Mouse (Mus musculus): ENCODE data around the gene Acvr1.

Acvr1 gene

GRCm38 (mm10) chr2:58567066-58567810, at the start of gene Acvr1, which contains the start of gene Upp2:
Gene Acvr1, minus strand, starts transcription at chr2:58567157.
Gene Upp2, plus strand, starts transcription at chr2:58567298.
- peak; percentile 17 for DNase-seq (ENCODE audit: low read depth, low spot score)
- Histone ChIP-seq H3K27me3 (ENCODE audit: control insufficient read depth, insufficient read depth, low read length, poor library complexity, severe bottlenecking) (peaks cover 7% of the 10 kb centered on the region), H3K36me3 (ENCODE audit: control insufficient read depth, insufficient read depth, low read length, poor library complexity, severe bottlenecking) (no peaks in the 10 kb centered on the region)

- DNase-seq (ENCODE audit: low read depth, low spot score): no peak
- no peaks in the 10 kb centered on the region for H3K27me3 ChIP-seq (ENCODE audit: control insufficient read depth, insufficient read depth, low read length, poor library complexity, severe bottlenecking)
Observed at GRCm38 (mm10) chr2:58615766-58616165, 48.8 kb upstream of the Acvr1 start.

DNA sequence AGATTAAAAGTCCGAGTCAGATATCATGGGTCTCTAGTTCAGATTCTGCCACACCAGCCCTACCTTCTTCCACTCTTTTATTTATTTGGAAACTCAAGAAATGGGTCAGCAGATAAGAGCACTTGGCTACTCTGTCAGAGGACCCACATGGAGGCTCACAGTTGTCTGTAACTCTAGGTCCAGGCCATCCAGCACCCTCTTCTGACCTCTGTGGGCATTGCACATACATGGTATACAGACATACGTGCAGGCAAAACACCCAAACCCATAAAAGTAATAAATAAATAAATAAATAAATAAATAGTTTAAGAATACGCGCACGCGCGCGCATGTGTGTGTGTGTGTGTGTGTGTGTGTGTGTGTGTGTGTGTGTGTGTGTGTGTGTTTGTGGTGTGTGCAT, 47.9 kb upstream of the Acvr1 start:
- Histone ChIP-seq H3K27me3 (ENCODE audit: control insufficient read depth, insufficient read depth, low read length, poor library complexity, severe bottlenecking) (no peaks in the 10 kb centered on the region), H3K36me3 (ENCODE audit: control insufficient read depth, insufficient read depth, low read length, poor library complexity, severe bottlenecking) (no peaks in the 10 kb centered on the region)
- DNase-seq (ENCODE audit: low read depth, low spot score): no peak

More at GRCm38 (mm10) chr2:58615766-58616165, 48.8 kb upstream of the Acvr1 start:
- H3K36me3 ChIP-seq (ENCODE audit: control insufficient read depth, insufficient read depth, low read length, poor library complexity, severe bottlenecking): no peaks in the 10 kb centered on the region

DNA sequence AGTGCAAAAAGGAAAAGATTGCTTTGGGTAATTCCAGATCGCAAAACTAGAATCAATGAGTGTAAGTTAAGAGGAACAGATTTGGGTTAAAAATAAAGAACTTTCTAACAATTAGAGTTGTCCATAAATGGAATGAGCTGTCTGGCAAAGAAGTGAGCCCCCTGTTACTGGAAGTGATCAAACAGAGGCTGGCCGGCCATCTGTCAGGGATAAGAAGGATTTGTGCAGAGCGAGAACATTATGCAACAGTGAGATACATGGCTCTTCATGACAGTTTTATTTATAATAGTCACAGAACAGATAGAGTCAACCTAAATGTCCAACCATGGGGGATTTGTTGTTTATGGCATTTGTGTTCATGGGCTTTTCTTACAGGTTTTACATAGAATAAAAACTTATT, 46.8 kb upstream of the Acvr1 start:
- no peak for DNase-seq (ENCODE audit: low read depth, low spot score)

GRCm38 (mm10) chr2:58604791-58605190, 37.8 kb upstream of the Acvr1 start:
- H3K27me3 ChIP-seq (ENCODE audit: control insufficient read depth, insufficient read depth, low read length, poor library complexity, severe bottlenecking): no peaks in the 10 kb centered on the region
- H3K36me3 ChIP-seq (ENCODE audit: control insufficient read depth, insufficient read depth, low read length, poor library complexity, severe bottlenecking): no peaks in the 10 kb centered on the region

More for the DNA sequence above, 46.8 kb upstream of the Acvr1 start:
- H3K36me3 ChIP-seq (ENCODE audit: control insufficient read depth, insufficient read depth, low read length, poor library complexity, severe bottlenecking): no peaks in the 10 kb centered on the region
- no peaks in the 10 kb centered on the region for H3K27me3 ChIP-seq (ENCODE audit: control insufficient read depth, insufficient read depth, low read length, poor library complexity, severe bottlenecking)

GRCm38 (mm10) chr2:58603379-58603778, 36.4 kb upstream of the Acvr1 start:
- Histone ChIP-seq H3K36me3 (ENCODE audit: control insufficient read depth, insufficient read depth, low read length, poor library complexity, severe bottlenecking) (no peaks in the 10 kb centered on the region), H3K27me3 (ENCODE audit: control insufficient read depth, insufficient read depth, low read length, poor library complexity, severe bottlenecking) (no peaks in the 10 kb centered on the region)
- DNase-seq (ENCODE audit: low read depth, low spot score): no peak

More at GRCm38 (mm10) chr2:58604791-58605190, 37.8 kb upstream of the Acvr1 start:
- no peak for DNase-seq (ENCODE audit: low read depth, low spot score)

DNA sequence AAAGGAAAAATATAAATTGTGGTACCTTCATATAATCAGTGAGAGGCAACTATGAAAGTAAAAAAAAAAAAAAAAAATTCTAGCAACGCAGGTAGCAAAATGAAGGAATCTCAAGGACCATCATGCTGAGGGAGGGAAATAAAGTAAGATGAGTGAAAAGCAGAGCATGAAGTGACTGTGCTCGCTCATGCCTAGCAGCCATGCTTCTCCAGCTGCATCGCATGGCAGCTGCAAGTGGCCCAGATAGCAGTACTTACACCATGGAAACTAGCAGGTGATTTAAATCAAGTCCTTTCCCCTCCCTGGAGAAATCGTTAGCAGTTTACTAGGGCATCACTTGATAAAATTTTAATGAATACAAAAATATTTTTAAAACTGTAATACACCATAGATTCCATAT, 34.4 kb upstream of the Acvr1 start:
- no peaks in the 10 kb centered on the region for H3K27me3 ChIP-seq (ENCODE audit: control insufficient read depth, insufficient read depth, low read length, poor library complexity, severe bottlenecking)
- H3K36me3 ChIP-seq (ENCODE audit: control insufficient read depth, insufficient read depth, low read length, poor library complexity, severe bottlenecking): no peaks in the 10 kb centered on the region
- peak; percentile 2 for DNase-seq (ENCODE audit: low read depth, low spot score)

DNA sequence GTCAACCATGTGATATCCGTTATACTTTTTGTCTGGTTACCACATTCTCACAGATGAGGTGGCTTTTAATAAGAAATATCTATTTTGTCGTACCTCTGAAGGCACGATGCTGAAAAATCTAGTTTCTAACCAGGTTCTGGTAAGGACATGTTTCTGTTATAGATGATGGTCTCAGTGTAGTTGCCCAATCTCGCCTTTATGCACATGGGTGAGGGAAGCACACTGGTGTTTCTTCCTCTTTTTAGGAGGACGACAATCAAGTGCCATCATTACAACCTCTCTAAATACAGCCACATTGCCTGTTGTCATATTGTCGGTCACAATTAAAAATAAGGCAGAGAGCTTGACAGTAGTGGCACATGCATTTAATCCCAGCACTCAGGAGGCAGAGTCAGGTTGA, 32.7 kb upstream of the Acvr1 start:
- Histone ChIP-seq H3K27me3 (ENCODE audit: control insufficient read depth, insufficient read depth, low read length, poor library complexity, severe bottlenecking) (no peaks in the 10 kb centered on the region), H3K36me3 (ENCODE audit: control insufficient read depth, insufficient read depth, low read length, poor library complexity, severe bottlenecking) (no peaks in the 10 kb centered on the region)
- peak; percentile 2 for DNase-seq (ENCODE audit: low read depth, low spot score)

DNA sequence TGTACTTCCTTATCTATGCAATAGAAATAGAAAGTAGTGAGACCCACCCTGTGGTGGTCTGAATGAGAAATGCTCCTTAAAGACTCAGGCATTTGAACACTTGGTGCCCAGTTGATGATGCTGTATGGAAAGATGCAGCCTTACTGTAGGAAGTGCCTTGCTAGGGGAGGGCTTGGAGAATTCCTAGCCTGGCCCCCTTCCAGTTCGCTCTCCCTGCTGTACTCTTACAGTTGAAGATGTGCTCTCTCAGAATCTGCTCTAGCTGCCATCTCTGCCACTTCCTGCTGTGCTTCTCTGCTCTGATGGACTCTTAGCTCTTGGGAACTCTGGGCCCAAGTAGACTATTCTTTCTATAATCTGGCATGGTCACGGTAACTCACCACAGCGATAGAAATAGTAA, 30.6 kb upstream of the Acvr1 start:
- DNase-seq (ENCODE audit: low read depth, low spot score): no peak
- Histone ChIP-seq H3K27me3 (ENCODE audit: control insufficient read depth, insufficient read depth, low read length, poor library complexity, severe bottlenecking) (no peaks in the 10 kb centered on the region), H3K36me3 (ENCODE audit: control insufficient read depth, insufficient read depth, low read length, poor library complexity, severe bottlenecking) (no peaks in the 10 kb centered on the region)

DNA sequence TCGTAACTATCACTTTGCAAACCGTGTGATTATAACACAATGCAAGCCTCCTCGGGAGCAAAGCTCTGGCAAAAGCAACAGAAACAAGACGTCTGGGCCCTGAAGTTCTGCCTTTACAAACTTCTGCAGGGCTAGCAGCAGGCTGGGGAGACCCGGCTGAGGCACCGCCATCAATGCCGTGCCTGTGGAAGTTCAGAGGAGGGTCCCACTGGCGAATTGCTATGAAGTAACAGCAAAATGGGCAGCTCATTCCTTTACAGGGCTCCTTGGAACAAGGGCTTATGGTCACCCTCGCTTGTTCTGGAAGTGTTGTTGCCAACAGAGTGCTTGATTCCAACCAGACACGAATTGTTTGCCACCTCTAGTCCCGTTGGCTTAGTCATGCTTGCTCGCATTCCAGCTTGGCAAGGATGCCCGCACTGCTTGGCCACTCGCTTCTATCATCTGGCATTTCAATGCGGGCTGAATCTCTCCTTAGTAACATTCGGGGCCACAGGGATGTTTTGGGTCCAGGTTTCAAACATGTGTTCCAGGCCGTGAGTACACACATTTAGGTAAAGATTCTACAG, 29.9 kb upstream of the Acvr1 start:
- no peaks in the 10 kb centered on the region for H3K36me3 ChIP-seq (ENCODE audit: control insufficient read depth, insufficient read depth, low read length, poor library complexity, severe bottlenecking)
- H3K27me3 ChIP-seq (ENCODE audit: control insufficient read depth, insufficient read depth, low read length, poor library complexity, severe bottlenecking): no peaks in the 10 kb centered on the region
- DNase-seq (ENCODE audit: low read depth, low spot score): no peak

- DNase-seq (ENCODE audit: low read depth, low spot score): no peak
- H3K36me3 ChIP-seq (ENCODE audit: control insufficient read depth, insufficient read depth, low read length, poor library complexity, severe bottlenecking): no peaks in the 10 kb centered on the region
- H3K27me3 ChIP-seq (ENCODE audit: control insufficient read depth, insufficient read depth, low read length, poor library complexity, severe bottlenecking): no peaks in the 10 kb centered on the region
Observed at GRCm38 (mm10) chr2:58595350-58595749, 28.4 kb upstream of the Acvr1 start.

- H3K36me3 ChIP-seq (ENCODE audit: control insufficient read depth, insufficient read depth, low read length, poor library complexity, severe bottlenecking): no peaks in the 10 kb centered on the region
- no peak for DNase-seq (ENCODE audit: low read depth, low spot score)
Observed at GRCm38 (mm10) chr2:58590055-58590454, 23.1 kb upstream of the Acvr1 start.

DNA sequence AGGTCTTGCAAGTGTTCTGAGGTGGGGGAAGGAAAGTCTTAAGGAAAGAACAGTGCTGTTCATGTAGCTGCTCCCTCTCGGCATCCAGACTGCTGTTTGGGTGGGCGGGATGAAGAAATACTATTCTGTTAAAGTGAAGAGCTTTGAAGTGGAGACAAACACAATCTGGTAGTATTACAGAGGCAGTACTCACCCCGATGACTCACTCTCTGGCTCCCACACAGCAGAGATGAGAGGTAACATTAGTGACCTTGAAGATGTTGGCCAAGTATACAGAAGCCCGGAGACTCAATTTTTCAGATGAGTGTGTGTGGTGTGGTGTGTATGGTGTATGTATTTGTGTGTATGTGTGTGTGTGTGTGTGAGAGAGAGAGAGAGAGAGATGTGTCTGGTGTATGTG, 22.7 kb upstream of the Acvr1 start:
- Histone ChIP-seq H3K27me3 (ENCODE audit: control insufficient read depth, insufficient read depth, low read length, poor library complexity, severe bottlenecking) (no peaks in the 10 kb centered on the region), H3K36me3 (ENCODE audit: control insufficient read depth, insufficient read depth, low read length, poor library complexity, severe bottlenecking) (no peaks in the 10 kb centered on the region)
- no peak for DNase-seq (ENCODE audit: low read depth, low spot score)

More at GRCm38 (mm10) chr2:58590055-58590454, 23.1 kb upstream of the Acvr1 start:
- H3K27me3 ChIP-seq (ENCODE audit: control insufficient read depth, insufficient read depth, low read length, poor library complexity, severe bottlenecking): no peaks in the 10 kb centered on the region

GRCm38 (mm10) chr2:58586311-58586710, 19.4 kb upstream of the Acvr1 start:
- Histone ChIP-seq H3K27me3 (ENCODE audit: control insufficient read depth, insufficient read depth, low read length, poor library complexity, severe bottlenecking) (no peaks in the 10 kb centered on the region), H3K36me3 (ENCODE audit: control insufficient read depth, insufficient read depth, low read length, poor library complexity, severe bottlenecking) (no peaks in the 10 kb centered on the region)
- DNase-seq (ENCODE audit: low read depth, low spot score): no peak

GRCm38 (mm10) chr2:58574167-58574566, 7.2 kb upstream of the Acvr1 start:
- Histone ChIP-seq H3K27me3 (ENCODE audit: control insufficient read depth, insufficient read depth, low read length, poor library complexity, severe bottlenecking) (no peaks in the 10 kb centered on the region), H3K36me3 (ENCODE audit: control insufficient read depth, insufficient read depth, low read length, poor library complexity, severe bottlenecking) (no peaks in the 10 kb centered on the region)
- no peak for DNase-seq (ENCODE audit: low read depth, low spot score)
